Mouse (Mus musculus) kidney, embryonic 14.5 days (tissue): ENCODE measurements around the gene Sec61g. TPM values are rescaled to one million over a fixed set of nuclear protein-coding genes. Genes with fewer than 3 reads are reported as not detected.

ENCODE experiments used
- ATAC-seq: fragments of 200-750 bp; cut with Nextera tagmentation; 2 replicates; pipeline ENCODE4 v1.8.0; 2017; ENCODE audit warnings: moderate number of reproducible peaks, mild to moderate bottlenecking, moderate TSS enrichment, moderate library complexity; ENCODE audit not compliant: low FRiP score, low TSS enrichment
- H3K27ac ChIP-seq: fragments of 300-500 bp; sonication (generic); 2 replicates; pipeline ENCODE4 v1.5.1; 2014; ENCODE audit warnings: low read depth, mild to moderate bottlenecking, low read length, moderate library complexity, mixed read lengths
- H3K27me3 ChIP-seq: fragments of 300-500 bp; sonication (generic); 2 replicates; pipeline ENCODE4 v1.6.1; 2014; ENCODE audit warnings: mild to moderate bottlenecking, low read length; ENCODE audit not compliant: control insufficient read depth, insufficient read depth
- H3K36me3 ChIP-seq: fragments of 300-500 bp; sonication (generic); 2 replicates; pipeline ENCODE4 v1.6.1; 2014; ENCODE audit warnings: low read length, mixed read lengths; ENCODE audit not compliant: control insufficient read depth, insufficient read depth
- H3K4me1 ChIP-seq: fragments of 300-500 bp; sonication (generic); 2 replicates; pipeline ENCODE4 v1.6.1; 2014; ENCODE audit warnings: low read length, mixed read lengths; ENCODE audit not compliant: control insufficient read depth, insufficient read depth
- H3K4me2 ChIP-seq: fragments of 300-500 bp; sonication (generic); replicated peaks from 2 replicates; pipeline ENCODE4 v1.6.1; 2014; ENCODE audit warnings: low read depth, mild to moderate bottlenecking, low read length
- H3K4me3 ChIP-seq: fragments of 300-500 bp; sonication (generic); 2 replicates; pipeline ENCODE4 v1.5.1; 2014; ENCODE audit warnings: mild to moderate bottlenecking, low read length
- H3K9ac ChIP-seq: fragments of 300-500 bp; sonication (generic); 2 replicates; pipeline ENCODE4 v1.6.1; 2014; ENCODE audit warnings: low read depth, mild to moderate bottlenecking, low read length, moderate library complexity
- H3K9me3 ChIP-seq: fragments of 300-500 bp; sonication (generic); 2 replicates; pipeline ENCODE4 v1.6.1; 2016; ENCODE audit warnings: low read length; ENCODE audit not compliant: control insufficient read depth
- WGBS: fragments of 180-500 bp; shearing (Covaris S2); extraction: QIAGEN DNeasy Blood & Tissue Kit; methylation state at CpG from one replicate; pipeline ENCODE4 v1.1.7; 2014; 5-methylcytosine and 5-hydroxymethylcytosine counted together
- polyA plus RNA-seq: library from polyadenylated mRNA; unstranded; fragments of >200 nt; fragmentation: Nextera tagmentation; extraction: Ambion mirVana; gene quantifications from 2 replicates; pipeline ENCODE4 v1.2.1, GENCODE M21; 2014

Gene Sec61g
- 31.6 and 50.7 TPM in 2 replicates for polyA plus RNA-seq

DNA sequence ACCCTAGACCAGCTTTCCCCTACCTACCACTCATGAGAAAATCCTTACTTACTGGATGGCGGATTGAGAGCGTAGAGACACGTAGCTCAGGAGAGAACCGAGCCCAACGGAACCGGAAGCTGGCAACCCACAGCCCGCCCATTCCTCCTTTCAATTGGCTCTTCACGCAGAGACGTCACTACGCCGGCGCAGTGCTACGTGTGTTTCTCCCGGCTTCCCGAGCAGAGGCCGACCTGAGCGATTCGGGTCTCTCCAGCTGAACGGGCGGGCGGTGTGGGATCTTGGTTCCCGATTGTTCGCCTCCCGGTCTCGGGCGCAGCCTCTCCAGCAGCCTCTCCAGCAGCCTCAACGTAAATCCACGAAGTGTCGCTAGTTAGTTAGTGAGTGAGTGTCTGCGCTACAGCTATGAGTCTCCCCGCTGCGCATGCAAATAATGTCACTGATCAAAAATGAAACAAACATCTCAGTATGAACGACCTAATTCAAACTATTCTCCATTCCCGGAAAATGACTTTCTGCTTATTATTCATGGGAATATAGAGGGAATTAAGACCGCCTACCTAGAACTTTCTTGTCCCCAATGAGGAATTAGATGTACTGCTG lies at the start of gene Sec61g:
Gene Sec61g (minus strand): TSS at position 433 of the 603 bp plus-strand sequence.
- Histone ChIP-seq H3K4me3 (peak within 1 kb of the TSS; percentile 83), H3K9ac (peak within 1 kb of the TSS; percentile 93)
- peak; percentile 99 for ATAC-seq

DNA sequence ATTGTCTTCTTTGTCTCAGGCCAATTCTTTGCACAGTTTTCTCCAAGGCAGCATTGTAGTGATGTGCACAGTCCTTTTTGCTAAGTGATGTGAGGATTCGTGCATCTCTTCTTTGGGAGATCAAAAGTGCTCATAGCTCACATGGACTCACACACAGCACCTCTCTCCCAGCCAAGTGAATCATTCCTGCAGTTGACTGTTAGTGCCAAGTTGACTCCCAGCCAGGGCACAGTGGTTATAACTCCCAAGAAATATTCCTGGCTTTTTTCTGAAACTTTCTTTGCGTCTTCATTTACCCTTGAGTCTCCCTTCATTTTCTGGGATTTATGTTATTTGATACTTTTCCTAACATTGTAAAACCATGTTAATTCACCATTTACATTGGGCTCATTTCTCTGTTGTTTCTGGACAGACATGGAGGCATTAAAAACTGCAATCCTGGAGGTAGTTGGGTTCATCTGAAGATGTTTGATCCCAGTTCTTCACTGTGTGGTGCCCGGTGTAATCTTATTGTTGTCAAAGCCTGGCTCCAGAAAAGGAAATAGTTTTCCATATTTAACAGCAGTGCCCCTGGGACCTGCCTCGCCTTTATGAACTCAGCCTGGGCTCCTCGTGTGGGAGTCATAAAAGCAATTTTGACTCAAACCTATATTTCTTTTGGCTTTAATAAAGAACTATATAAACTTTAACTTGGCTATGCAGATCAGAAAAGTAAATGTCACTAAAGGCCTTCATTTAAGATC lies 38.3 kb upstream of the Sec61g start:
- H3K36me3 ChIP-seq = no peaks in the 10 kb centered on the region
- H3K9me3 ChIP-seq = no peaks in the 10 kb centered on the region
- H3K4me2 ChIP-seq = no peak overlapping the region
- H3K27me3 ChIP-seq = no peaks in the 10 kb centered on the region
- no peak overlapping the region for H3K9ac ChIP-seq
- no peak overlapping the region for H3K4me3 ChIP-seq
- no peak overlapping the region for H3K27ac ChIP-seq
- no peaks in the 10 kb centered on the region for H3K4me1 ChIP-seq
- 67% methylated on average over 5 of the region's 5 CpGs for WGBS
- no peak for ATAC-seq

More for the DNA sequence above, at the start of gene Sec61g:
- Histone ChIP-seq H3K27me3 (no peaks in the 10 kb centered on the region), H3K36me3 (peaks cover 28% of the 10 kb centered on the region), H3K4me2 (peak within 1 kb of the TSS; percentile 69), H3K4me1 (no peaks in the 10 kb centered on the region; the same call in 1 of the 2 replicates), H3K27ac (peak within 1 kb of the TSS; percentile 85), H3K9me3 (no peaks in the 10 kb centered on the region)
- WGBS = under 1% methylated on average over 35 of the region's 35 CpGs

DNA sequence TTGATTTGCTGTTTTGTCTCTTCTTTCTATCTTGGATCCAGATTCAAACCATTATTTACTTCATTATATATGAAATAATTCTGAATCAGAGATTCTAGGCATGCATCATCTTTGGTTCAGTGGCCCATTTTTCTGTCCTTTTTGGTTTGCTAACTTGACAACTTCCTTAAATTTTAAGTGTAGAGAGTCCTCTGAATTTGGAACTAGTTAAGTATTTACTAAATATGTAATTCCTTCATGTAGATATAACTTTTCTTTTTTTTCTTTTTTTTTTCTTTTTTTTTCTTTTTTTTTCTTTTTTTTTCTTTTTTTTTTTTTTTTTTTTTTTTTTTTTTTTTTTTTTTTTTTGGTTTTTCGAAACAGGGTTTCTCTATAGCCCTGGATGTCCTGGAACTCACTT lies 29.1 kb upstream of the Sec61g start:
- 67% methylated on average over 1 of the region's 1 CpGs for WGBS
- Histone ChIP-seq H3K9me3 (no peaks in the 10 kb centered on the region), H3K4me3 (no peak overlapping the region)

DNA sequence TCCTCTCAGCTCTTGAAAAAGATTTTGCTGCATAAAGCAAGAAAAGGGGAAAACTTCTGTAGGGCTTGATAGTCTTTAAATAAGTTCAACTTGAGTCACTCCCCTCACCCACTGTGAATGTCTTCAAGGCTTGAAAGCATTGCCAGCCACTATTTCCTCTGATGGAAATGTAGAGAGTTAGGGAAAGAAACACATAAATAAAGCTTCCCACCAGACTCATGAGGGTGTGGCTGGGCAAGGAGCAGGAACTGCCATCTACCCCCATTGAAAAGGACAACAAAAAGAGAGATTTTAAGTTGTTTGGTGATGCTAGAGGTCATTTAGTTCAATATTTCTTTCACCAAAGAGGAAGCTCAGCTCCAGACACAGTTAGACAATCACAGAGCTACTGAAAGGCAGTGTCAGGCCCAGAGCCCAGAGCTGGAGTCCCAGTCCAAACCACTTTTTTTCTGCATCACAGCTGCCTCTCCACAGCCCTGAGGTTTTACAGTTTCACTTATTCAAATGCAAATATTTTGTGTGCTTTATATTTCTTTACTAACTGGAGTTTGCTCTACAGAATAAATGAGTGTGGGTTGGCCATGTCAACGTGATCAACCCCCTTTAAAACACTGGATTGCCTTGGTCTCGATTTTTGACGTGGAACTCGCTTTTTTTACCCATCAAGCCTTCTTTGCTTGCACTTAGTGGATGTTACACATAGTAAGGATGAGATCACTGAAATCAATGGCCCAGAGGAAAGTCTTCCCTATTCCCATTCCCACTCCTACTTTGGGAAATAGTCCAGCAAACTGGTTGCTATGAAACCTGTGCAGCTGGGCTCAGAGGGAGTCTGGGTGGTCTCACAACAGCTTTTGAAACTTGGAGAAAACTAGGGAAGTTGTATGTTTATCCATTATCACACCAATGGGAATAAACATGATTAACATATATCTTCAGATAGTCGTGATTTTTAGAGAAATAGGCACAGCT lies 26.6 kb upstream of the Sec61g start:
- H3K36me3 ChIP-seq = no peaks in the 10 kb centered on the region
- H3K4me3 ChIP-seq = no peak overlapping the region
- no peaks in the 10 kb centered on the region for H3K9me3 ChIP-seq
- no peak overlapping the region for H3K9ac ChIP-seq
- no peak overlapping the region for H3K27ac ChIP-seq
- no peak overlapping the region for H3K4me2 ChIP-seq
- 76% methylated on average over 5 of the region's 5 CpGs for WGBS
- H3K27me3 ChIP-seq = no peaks in the 10 kb centered on the region
- no peak for ATAC-seq
- no peaks in the 10 kb centered on the region for H3K4me1 ChIP-seq

More for the DNA sequence above, 29.1 kb upstream of the Sec61g start:
- no peak for ATAC-seq
- no peaks in the 10 kb centered on the region for H3K36me3 ChIP-seq
- H3K27ac ChIP-seq = no peak overlapping the region
- H3K4me2 ChIP-seq = no peak overlapping the region
- no peaks in the 10 kb centered on the region for H3K4me1 ChIP-seq
- H3K27me3 ChIP-seq = no peaks in the 10 kb centered on the region
- no peak overlapping the region for H3K9ac ChIP-seq

DNA sequence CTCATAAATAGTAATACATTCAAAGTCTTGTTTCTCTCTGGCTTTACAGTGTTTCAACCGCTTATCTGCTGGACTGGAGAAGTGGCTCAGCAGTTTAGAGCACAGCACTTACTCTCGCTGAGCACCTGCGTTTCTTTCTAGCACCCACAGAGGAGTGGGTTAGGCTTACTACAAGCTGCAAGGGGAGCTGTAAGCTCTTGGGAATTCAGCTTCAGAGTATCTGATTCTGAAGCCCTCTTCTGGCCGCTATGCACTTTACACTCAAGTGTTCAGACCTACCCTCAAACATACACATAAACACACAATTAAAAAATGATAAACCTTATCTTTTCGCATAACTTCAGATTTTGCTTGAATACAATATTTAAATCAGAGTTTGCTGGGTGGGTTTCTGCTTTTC lies 24.6 kb upstream of the Sec61g start:
- Histone ChIP-seq H3K9ac (no peak overlapping the region), H3K4me1 (no peaks in the 10 kb centered on the region), H3K27ac (no peak overlapping the region), H3K9me3 (no peaks in the 10 kb centered on the region), H3K27me3 (no peaks in the 10 kb centered on the region), H3K4me2 (no peak overlapping the region), H3K36me3 (no peaks in the 10 kb centered on the region), H3K4me3 (no peak overlapping the region)
- ATAC-seq = no peak
- 26% methylated on average over 5 of the region's 5 CpGs for WGBS

DNA sequence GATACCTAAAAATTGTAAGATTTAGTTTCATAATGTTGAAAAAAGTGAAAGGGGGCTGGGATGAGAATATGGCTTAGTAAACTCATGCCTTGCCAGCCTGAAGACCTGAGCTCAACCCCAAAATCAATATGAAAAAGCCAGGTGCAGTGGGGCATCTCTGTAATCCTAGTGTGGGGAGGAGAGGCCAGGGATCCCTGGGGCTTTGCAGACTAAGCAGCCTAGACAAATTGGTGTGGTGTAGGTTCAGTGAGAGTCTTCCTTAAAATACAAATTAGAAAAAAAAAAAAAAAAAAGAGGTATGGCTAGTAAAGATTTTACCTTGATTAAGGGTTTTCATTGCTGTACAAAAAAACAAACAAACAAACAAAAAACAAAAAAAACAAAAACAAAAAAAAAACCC lies 20.6 kb upstream of the Sec61g start:
- no peaks in the 10 kb centered on the region for H3K4me1 ChIP-seq
- H3K9ac ChIP-seq = no peak overlapping the region

DNA sequence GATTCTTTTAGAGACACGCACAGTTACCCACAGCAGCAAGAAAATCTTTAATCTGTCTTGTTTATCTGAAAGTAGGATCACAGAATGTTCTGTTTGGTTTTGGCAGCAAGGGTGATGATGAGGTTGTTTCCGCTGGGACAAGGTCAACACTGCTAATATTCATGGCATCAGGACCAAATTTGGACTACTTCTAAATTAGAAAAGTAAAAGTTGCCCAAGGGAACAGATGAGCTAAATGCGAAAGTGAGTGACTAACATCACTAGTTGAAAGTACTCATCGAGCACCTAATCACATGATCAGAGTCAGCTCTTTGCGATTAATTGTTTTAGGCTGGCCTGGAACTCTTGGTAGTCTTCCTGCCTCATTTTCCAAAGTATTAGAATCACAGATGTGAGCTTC lies 20.1 kb upstream of the Sec61g start:
- Histone ChIP-seq H3K27me3 (no peaks in the 10 kb centered on the region), H3K9me3 (no peaks in the 10 kb centered on the region), H3K27ac (no peak overlapping the region), H3K9ac (no peak overlapping the region), H3K4me1 (no peaks in the 10 kb centered on the region), H3K4me3 (no peak overlapping the region), H3K36me3 (no peaks in the 10 kb centered on the region), H3K4me2 (no peak overlapping the region)
- WGBS = 88% methylated on average over 5 of the region's 5 CpGs
- no peak for ATAC-seq

More for the DNA sequence above, 20.6 kb upstream of the Sec61g start:
- H3K27me3 ChIP-seq = no peaks in the 10 kb centered on the region
- H3K9me3 ChIP-seq = no peaks in the 10 kb centered on the region
- H3K36me3 ChIP-seq = no peaks in the 10 kb centered on the region
- H3K4me3 ChIP-seq = no peak overlapping the region
- H3K4me2 ChIP-seq = no peak overlapping the region
- no peak for ATAC-seq
- no peak overlapping the region for H3K27ac ChIP-seq

DNA sequence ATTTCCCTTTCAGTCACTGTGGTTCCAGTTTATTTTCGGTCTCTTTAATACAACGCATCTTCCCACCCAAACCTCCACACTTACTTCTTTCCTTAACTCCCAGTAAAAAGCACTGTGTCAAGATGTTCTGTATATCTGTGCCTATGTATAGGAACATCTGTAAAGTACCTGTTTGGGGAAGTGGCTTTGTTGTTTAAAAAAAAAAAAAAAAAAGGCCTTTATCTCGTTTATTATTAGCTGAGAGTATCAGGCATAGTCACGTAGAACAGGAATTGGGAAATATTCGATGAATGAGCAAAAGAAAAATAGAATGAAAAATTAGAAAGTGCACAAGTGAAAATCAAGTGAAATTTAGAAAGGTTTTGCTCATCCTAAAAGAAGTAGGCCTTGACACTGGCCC lies 19.5 kb upstream of the Sec61g start:
- Histone ChIP-seq H3K9me3 (no peaks in the 10 kb centered on the region), H3K4me2 (no peak overlapping the region), H3K27ac (no peak overlapping the region), H3K4me3 (no peak overlapping the region), H3K27me3 (no peaks in the 10 kb centered on the region), H3K36me3 (no peaks in the 10 kb centered on the region), H3K9ac (no peak overlapping the region), H3K4me1 (no peaks in the 10 kb centered on the region)
- no peak for ATAC-seq
- WGBS = 88% methylated on average over 5 of the region's 5 CpGs
